In the genomic region with DNA sequence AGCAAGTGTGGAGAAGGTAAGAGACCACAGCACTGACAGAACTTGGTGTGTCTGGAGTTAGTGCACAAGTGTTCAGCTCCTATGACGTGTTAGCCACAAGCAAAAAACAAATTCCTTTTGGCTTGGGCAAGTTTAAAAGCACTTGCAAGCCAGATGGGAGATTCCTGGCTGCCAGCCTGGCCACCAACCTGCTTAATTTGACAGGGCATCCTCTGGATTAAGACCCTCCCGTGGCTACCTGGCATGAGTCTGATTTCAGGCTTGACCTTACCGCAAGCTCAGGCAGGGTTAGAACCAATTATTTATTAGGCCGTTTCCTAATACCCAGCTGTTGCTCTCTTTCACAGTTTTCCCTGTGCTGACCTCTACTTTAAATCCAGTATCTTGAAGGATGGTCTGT, we compare ENCODE assay signal across 22 mouse cellular contexts. TPM values are rescaled to one million over a fixed set of nuclear protein-coding genes. Genes with fewer than 3 reads are reported as not detected.
DNase-seq lines count a peak whose midpoint lies in the region; ATAC-seq and TF ChIP-seq lines count a peak whose summit lies in the region.
"Had no signal": no experiment of that assay in that cellular context is flagged by ENCODE, and none has a peak within 500 bp of the region (broad histone marks: within the 10 kb centered on the region; RNA-seq: fewer than 3 reads in every experiment).

No protein-coding gene starts in this region.

- H3K4me1 ChIP-seq in midbrain, embryonic 10.5 days: peaks cover 65% of the 10 kb centered on the region
- H3K4me1 ChIP-seq in midbrain, embryonic 15.5 days: peaks cover 50% of the 10 kb centered on the region
- H3K4me1 ChIP-seq in neural tube, embryonic 15.5 days: peaks cover 44% of the 10 kb centered on the region

- no peaks in the 10 kb centered on the region for H3K36me3 ChIP-seq in midbrain, embryonic 10.5 days
- H3K36me3 ChIP-seq in midbrain, embryonic 15.5 days (replicated peaks): no peaks in the 10 kb centered on the region
- no peaks in the 10 kb centered on the region for H3K36me3 ChIP-seq in neural tube, embryonic 15.5 days
- H3K36me3 ChIP-seq: embryonic facial prominence, embryonic 13.5 days; limb, embryonic 12.5 days; midbrain, embryonic 12.5 days had no signal

- WGBS in midbrain, embryonic 10.5 days: 75% methylated on average over 4 of the region's 4 CpGs
- WGBS in midbrain, embryonic 15.5 days: 66% methylated on average over 4 of the region's 4 CpGs
- WGBS in neural tube, embryonic 15.5 days: 81% methylated on average over 4 of the region's 4 CpGs

- H3K9me3 ChIP-seq in midbrain, embryonic 10.5 days (replicated peaks): no peaks in the 10 kb centered on the region
- H3K9me3 ChIP-seq in midbrain, embryonic 15.5 days: no peaks in the 10 kb centered on the region
- H3K9me3 ChIP-seq in neural tube, embryonic 15.5 days (replicated peaks): no peaks in the 10 kb centered on the region
- H3K9me3 ChIP-seq: embryonic facial prominence, embryonic 13.5 days; forebrain, embryonic 13.5 days; limb, embryonic 12.5 days; midbrain, embryonic 12.5 days had no signal

- no peak overlapping the region for H3K4me2 ChIP-seq in midbrain, embryonic 15.5 days
- H3K4me2 ChIP-seq in neural tube, embryonic 15.5 days: 0 out of 2 replicates have a peak overlapping the region, but pooled peaks have one; percentile 79

- no peak overlapping the region for H3K27ac ChIP-seq in left cerebral cortex, adult 2 months
- peak overlapping the region; percentile 98; the same call in 1 of the 2 replicates for H3K27ac ChIP-seq in midbrain, embryonic 10.5 days (replicated peaks)
- no peak overlapping the region for H3K27ac ChIP-seq in midbrain, embryonic 15.5 days
- no peak overlapping the region for H3K27ac ChIP-seq in neural tube, embryonic 15.5 days (replicated peaks)
- H3K27ac ChIP-seq: hindbrain, postnatal 0 days had no signal

- TF ChIP-seq CTCF in left cerebral cortex, adult 2 months (IDR thresholded peaks at IDR 0.05): no peak

- no peak overlapping the region for H3K9ac ChIP-seq in midbrain, embryonic 15.5 days
- H3K9ac ChIP-seq in neural tube, embryonic 15.5 days (replicated peaks): no peak overlapping the region

- H3K4me3 ChIP-seq in left cerebral cortex, adult 2 months: no peak overlapping the region
- 0 out of 2 replicates have a peak overlapping the region, but pooled peaks have one; percentile 98 for H3K4me3 ChIP-seq in midbrain, embryonic 10.5 days
- H3K4me3 ChIP-seq in midbrain, embryonic 15.5 days: no peak overlapping the region
- no peak overlapping the region for H3K4me3 ChIP-seq in neural tube, embryonic 15.5 days (replicated peaks)
- H3K4me3 ChIP-seq: erythroblast, embryonic 14.5 days had no signal

- intact Hi-C loops in left cerebral cortex, postnatal 4 days (cut with DNase I): loop anchor here (2.0 to 10.0 kb wide), 2 partner anchors 123 to 229 kb away; no protein-coding TSS in a partner anchor
- intact Hi-C loops in left cerebral cortex, adult 2 months (cut with DNase I): loop anchor here (2.0 to 10.0 kb wide), 8 partner anchors 60 to 405 kb away; no protein-coding TSS in a partner anchor

- no peak for ATAC-seq in midbrain, embryonic 15.5 days (replicated peaks)
- ATAC-seq in neural tube, embryonic 15.5 days (ENCODE audit: low FRiP score): no peak
- ATAC-seq: forebrain, embryonic 13.5 days; hindbrain, postnatal 0 days had no signal

- DNase-seq in cerebellum, postnatal 10 days: peak; percentile 72 to 83
- no peak for DNase-seq in cerebellum, adult 11 months
- peak; percentile 75 for DNase-seq in left cerebral cortex, postnatal 4 days
- no peak for DNase-seq in left cerebral cortex, adult 2 months (ENCODE audit: extremely low spot score in 1 of 2, low spot score in 2 of 2)
- no peak for DNase-seq in midbrain, embryonic 10.5 days (ENCODE audit: low spot score)
- DNase-seq: adrenal gland, postnatal 25 days; cerebellum, adult 8-10 months; gastrocnemius, postnatal 10 days; heart, postnatal 14 days; kidney, postnatal 10 days; layer of hippocampus, postnatal 36 days; lung, postnatal 10 days; right cerebral cortex, adult 18-20 months; thymus, postnatal 4 days had no signal

- peaks cover 23% of the 10 kb centered on the region for H3K27me3 ChIP-seq in midbrain, embryonic 10.5 days (ENCODE audit: low read depth, poor library complexity, severe bottlenecking)
- H3K27me3 ChIP-seq in midbrain, embryonic 15.5 days (replicated peaks): 0 out of 2 replicates have a peak, but pooled peaks cover 5% of the 10 kb centered on the region
- peaks cover under 1% of the 10 kb centered on the region; the same call in 1 of the 2 replicates for H3K27me3 ChIP-seq in neural tube, embryonic 15.5 days (replicated peaks)

RNA-seq across cellular contexts. Expression of a gene that starts 1.7 kb away (rescaled TPM):
- 10 to 100 TPM; 87.7 to 95.8 TPM for total RNA-seq in left cerebral cortex, postnatal 4 days (2021)
- 100 to 1,000 TPM; 112 to 114 TPM for total RNA-seq in left cerebral cortex, adult 2 months (2021)
- 6.9 and 7.3 TPM in 2 replicates for polyA plus RNA-seq in midbrain, embryonic 10.5 days (2016; fragmentation: Nextera tagmentation; extraction: Ambion mirVana)
- polyA plus RNA-seq in midbrain, embryonic 15.5 days (2015; fragmentation: Nextera tagmentation; extraction: Ambion mirVana): 14.7 and 15.9 TPM in 2 replicates
- 14.0 and 14.9 TPM in 2 replicates for polyA plus RNA-seq in neural tube, embryonic 15.5 days (2015; fragmentation: Nextera tagmentation; extraction: Ambion mirVana)

Comparison
In these comparisons a context has a peak if more than half of its experiments do, and no peak if none do; other contexts are left out.
1. DNase-seq: peak in cerebellum, postnatal 10 days (2 of 2) and left cerebral cortex, postnatal 4 days (single experiment); none in cerebellum, adult 11 months (single experiment), left cerebral cortex, adult 2 months (0 of 2) and midbrain, embryonic 10.5 days (single experiment).